Mouse (Mus musculus) lung, embryonic 14.5 days (tissue): ENCODE measurements around the gene Paox. TPM values are rescaled to one million over a fixed set of nuclear protein-coding genes. Genes with fewer than 3 reads are reported as not detected.

ENCODE experiments used
- ATAC-seq: fragments of 200-750 bp; cut with Nextera tagmentation; 2 replicates; pipeline ENCODE4 v1.8.0; 2017; ENCODE audit warnings: mild to moderate bottlenecking, moderate TSS enrichment, moderate library complexity; ENCODE audit not compliant: insufficient read depth
- DNase-seq: peaks from one replicate; pipeline ENCODE4 v3.0.0-alpha.2; 2015
- H3K27ac ChIP-seq: fragments of 300-500 bp; sonication (generic); 2 replicates; pipeline ENCODE4 v1.5.1; 2014; ENCODE audit warnings: low read depth, mild to moderate bottlenecking, moderate library complexity
- H3K27me3 ChIP-seq: fragments of 300-500 bp; sonication (generic); 2 replicates; pipeline ENCODE4 v1.6.1; 2014; ENCODE audit warnings: low read length, control low read depth; ENCODE audit not compliant: insufficient read depth
- H3K36me3 ChIP-seq: fragments of 300-500 bp; sonication (generic); 2 replicates; pipeline ENCODE4 v1.6.1; 2014; ENCODE audit warnings: control low read depth; ENCODE audit not compliant: insufficient read depth
- H3K4me1 ChIP-seq: fragments of 300-500 bp; sonication (generic); 2 replicates; pipeline ENCODE4 v1.6.1; 2014; ENCODE audit warnings: antibody characterized with exemption, control low read depth; ENCODE audit not compliant: insufficient read depth
- H3K4me2 ChIP-seq: fragments of 300-500 bp; sonication (generic); 2 replicates; pipeline ENCODE4 v1.6.1; 2014; ENCODE audit warnings: mild to moderate bottlenecking
- H3K4me3 ChIP-seq: fragments of 300-500 bp; sonication (generic); 2 replicates; pipeline ENCODE4 v1.5.1; 2014; ENCODE audit warnings: low read depth, low read length
- H3K9ac ChIP-seq: fragments of 300-500 bp; sonication (generic); 2 replicates; pipeline ENCODE4 v1.6.1; 2014
- H3K9me3 ChIP-seq: fragments of 300-500 bp; sonication (generic); 2 replicates; pipeline ENCODE4 v1.6.1; 2016; ENCODE audit warnings: low read depth, low read length, control low read depth
- CTCF ChIP-seq: IDR thresholded peaks from 2 replicates; pipeline ENCODE4 v1.5.1; 2016; ENCODE audit warnings: antibody characterized with exemption, low read depth
- WGBS: fragments of 180-500 bp; shearing (Covaris S2); extraction: QIAGEN DNeasy Blood & Tissue Kit; methylation state at CpG from one replicate; pipeline ENCODE4 v1.1.7; 2014; 5-methylcytosine and 5-hydroxymethylcytosine counted together
- polyA plus RNA-seq: library from polyadenylated mRNA; unstranded; fragments of >200 nt; fragmentation: Nextera tagmentation; extraction: Ambion mirVana; gene quantifications from 2 replicates; pipeline ENCODE4 v1.2.1, GENCODE M21; 2014

Paox gene
- polyA plus RNA-seq, 1 experiment from 2014 or later: 21.3 TPM

- 81% methylated on average over 1 of the region's 1 CpGs for WGBS
- ATAC-seq (no peak), DNase-seq (no peak)
- H3K27me3 ChIP-seq: no peaks in the 10 kb centered on the region
- H3K9ac ChIP-seq: no peak overlapping the region
- H3K36me3 ChIP-seq: no peaks in the 10 kb centered on the region
- no peak overlapping the region for H3K4me3 ChIP-seq
- no peak overlapping the region for H3K27ac ChIP-seq
- H3K4me1 ChIP-seq: no peaks in the 10 kb centered on the region
- H3K9me3 ChIP-seq: no peaks in the 10 kb centered on the region
- H3K4me2 ChIP-seq: no peak overlapping the region
- TF ChIP-seq CTCF: no peak
Measured at GRCm38 (mm10) chr7:140098466-140098865, 17.1 kb upstream of the Paox start.

- Histone ChIP-seq H3K4me3 (peak overlapping the region; percentile 38), H3K9me3 (no peaks in the 10 kb centered on the region), H3K9ac (peak overlapping the region; percentile 48; the same call in 1 of the 2 replicates), H3K36me3 (peaks cover 12% of the 10 kb centered on the region), H3K4me2 (peak overlapping the region; percentile 75), H3K27ac (no peak overlapping the region), H3K27me3 (no peaks in the 10 kb centered on the region), H3K4me1 (no peaks in the 10 kb centered on the region)
- DNase-seq (no peak), ATAC-seq (0 out of 2 replicates have a peak, but pooled peaks have one; percentile 42)
- 69% methylated on average over 10 of the region's 10 CpGs for WGBS
- TF ChIP-seq CTCF: no peak
Measured at GRCm38 (mm10) chr7:140101498-140101897, 14.1 kb upstream of the Paox start.

GRCm38 (mm10) chr7:140101993-140102860, 13.4 kb upstream of the Paox start, which contains the start of gene Fuom:
TSS of gene Fuom (minus strand) at chr7:140102441.
- Histone ChIP-seq H3K9ac (peak within 1 kb of the TSS; percentile 48), H3K27ac (no peak within 1 kb of the TSS), H3K9me3 (no peaks in the 10 kb centered on the region), H3K4me1 (no peaks in the 10 kb centered on the region), H3K4me2 (peak within 1 kb of the TSS; percentile 75), H3K36me3 (peaks cover 19% of the 10 kb centered on the region), H3K27me3 (no peaks in the 10 kb centered on the region), H3K4me3 (peak within 1 kb of the TSS; percentile 38)
- peak; percentile 85 for DNase-seq
- peak; percentile 91 for ATAC-seq
- WGBS: under 1% methylated on average over 30 of the region's 30 CpGs
- TF ChIP-seq CTCF: no peak

- no peaks in the 10 kb centered on the region for H3K4me1 ChIP-seq
- no peak for DNase-seq
- H3K9me3 ChIP-seq: no peaks in the 10 kb centered on the region
- no peak overlapping the region for H3K4me2 ChIP-seq
- no peak overlapping the region for H3K27ac ChIP-seq
- peaks cover 35% of the 10 kb centered on the region for H3K36me3 ChIP-seq
- no peak for ATAC-seq
- WGBS: 73% methylated on average over 4 of the region's 4 CpGs
- H3K9ac ChIP-seq: no peak overlapping the region
- no peak overlapping the region for H3K4me3 ChIP-seq
- TF ChIP-seq CTCF: no peak
- no peaks in the 10 kb centered on the region for H3K27me3 ChIP-seq
Measured at GRCm38 (mm10) chr7:140104009-140104408, 11.6 kb upstream of the Paox start.

- no peak for TF ChIP-seq CTCF
- Histone ChIP-seq H3K9ac (no peak overlapping the region), H3K4me3 (no peak overlapping the region), H3K4me2 (no peak overlapping the region), H3K9me3 (no peaks in the 10 kb centered on the region), H3K27ac (no peak overlapping the region), H3K4me1 (0 out of 2 replicates have a peak, but pooled peaks cover under 1% of the 10 kb centered on the region), H3K27me3 (no peaks in the 10 kb centered on the region), H3K36me3 (peaks cover 55% of the 10 kb centered on the region)
- no peak for DNase-seq
- no peak for ATAC-seq
- 64% methylated on average over 3 of the region's 3 CpGs for WGBS
Measured at GRCm38 (mm10) chr7:140111943-140112342, 3.7 kb upstream of the Paox start.

- H3K9me3 ChIP-seq: no peaks in the 10 kb centered on the region
- peaks cover 14% of the 10 kb centered on the region for H3K36me3 ChIP-seq
- DNase-seq (peak; percentile 93), ATAC-seq (peak; percentile 96)
- H3K4me3 ChIP-seq: peak within 1 kb of the TSS; percentile 59
- 0 out of 2 replicates have a peak, but pooled peaks cover 3% of the 10 kb centered on the region for H3K4me1 ChIP-seq
- H3K27ac ChIP-seq: peak within 1 kb of the TSS; percentile 75
- WGBS: 4% methylated on average over 28 of the region's 28 CpGs
- TF ChIP-seq CTCF: no peak
- H3K27me3 ChIP-seq: no peaks in the 10 kb centered on the region
- peak within 1 kb of the TSS; percentile 93 for H3K4me2 ChIP-seq
- peak within 1 kb of the TSS; percentile 69 for H3K9ac ChIP-seq
Measured at GRCm38 (mm10) chr7:140116329-140117054, 893 bp downstream of the Paox start, which contains the start of gene Echs1. TSS of gene Echs1 (minus strand) at chr7:140116476.

GRCm38 (mm10) chr7:140120484-140120883, 4.9 kb downstream of the Paox start:
- DNase-seq (no peak), ATAC-seq (no peak)
- WGBS: 88% methylated on average over 2 of the region's 2 CpGs
- Histone ChIP-seq H3K9ac (no peak overlapping the region), H3K9me3 (no peaks in the 10 kb centered on the region), H3K4me2 (no peak overlapping the region), H3K27me3 (no peaks in the 10 kb centered on the region), H3K27ac (no peak overlapping the region), H3K4me1 (0 out of 2 replicates have a peak, but pooled peaks cover 3% of the 10 kb centered on the region), H3K36me3 (no peaks in the 10 kb centered on the region), H3K4me3 (no peak overlapping the region)
- no peak for TF ChIP-seq CTCF
